Mouse (Mus musculus) neural tube, embryonic 12.5 days (tissue): Measurements from ENCODE around the gene Lgals1. TPM values are rescaled to one million over a fixed set of nuclear protein-coding genes. Genes with fewer than 3 reads are reported as not detected.

ENCODE experiments used
- microRNA-seq: library from miRNA; unstranded; fragments of <30 nt; microRNA quantifications from one replicate; pipeline ENCODE4, GENCODE M21; 2017
- polyA plus RNA-seq: library from polyadenylated mRNA; unstranded; fragments of >200 nt; fragmentation: Nextera tagmentation; extraction: Ambion mirVana; gene quantifications from 2 replicates; pipeline ENCODE4 v1.2.1, GENCODE M21; 2016

The Lgals1 gene
- polyA plus RNA-seq, 1 experiment from 2014 or later: 328 TPM

Small RNA genes lying within 50 kb of the gene (microRNA-seq; reads per million reads assigned to microRNA genes)
- gene Mir6955: not detected

Other genes with a start within 250 kb of the Lgals1 start
- 1.9 and 2.0 TPM in 2 replicates for gene Elfn2, start 208.0 kb upstream of the Lgals1 start, polyA plus RNA-seq
- gene Mfng, start 153.2 kb upstream of the Lgals1 start, polyA plus RNA-seq: 65.3 and 72.9 TPM in 2 replicates
- gene Card10, start 123.7 kb upstream of the Lgals1 start, polyA plus RNA-seq: 2.8 and 3.4 TPM in 2 replicates
- 14.9 and 17.6 TPM in 2 replicates for gene Cdc42ep1, start 84.1 kb upstream of the Lgals1 start, polyA plus RNA-seq
- gene Lgals2, start 71.2 kb upstream of the Lgals1 start, polyA plus RNA-seq: not detected in 2 replicates
- gene Gga1, start 49.5 kb upstream of the Lgals1 start, polyA plus RNA-seq: 55.6 and 57.5 TPM in 2 replicates
- gene Gm49510, start 27.1 kb upstream of the Lgals1 start, polyA plus RNA-seq: 0.28 and 0.32 TPM in 2 replicates
- gene Sh3bp1, start 27.0 kb upstream of the Lgals1 start, polyA plus RNA-seq: 9.6 and 10.0 TPM in 2 replicates
- gene Pdxp, start 12.8 kb upstream of the Lgals1 start, polyA plus RNA-seq: 44.6 and 47.1 TPM in 2 replicates
- 58.4 and 62.4 TPM in 2 replicates for gene Nol12, start 8.2 kb downstream of the Lgals1 start, polyA plus RNA-seq
- gene Triobp, start 21.0 kb downstream of the Lgals1 start, polyA plus RNA-seq: 35.2 and 42.0 TPM in 2 replicates
- 487 and 528 TPM in 2 replicates for gene H1f0, start 101.7 kb downstream of the Lgals1 start, polyA plus RNA-seq
- not detected in 2 replicates for gene Galr3, start 115.2 kb downstream of the Lgals1 start, polyA plus RNA-seq
- 62.5 and 64.2 TPM in 2 replicates for gene Ankrd54, start 136.2 kb downstream of the Lgals1 start, polyA plus RNA-seq
- gene Eif3l, start 148.5 kb downstream of the Lgals1 start, polyA plus RNA-seq: 197 and 205 TPM in 2 replicates
- 12.0 and 12.5 TPM in 2 replicates for gene Micall1, start 182.2 kb downstream of the Lgals1 start, polyA plus RNA-seq
- gene Polr2f, start 214.3 kb downstream of the Lgals1 start, polyA plus RNA-seq: 318 and 338 TPM in 2 replicates
- gene 1700088E04Rik, start 214.5 kb downstream of the Lgals1 start, polyA plus RNA-seq: 9.4 and 11.7 TPM in 2 replicates
- gene Sox10, start 238.5 kb downstream of the Lgals1 start, polyA plus RNA-seq: 27.4 and 35.8 TPM in 2 replicates